Mouse (Mus musculus) T-helper 2 cell (primary cell): ENCODE measurements at regions not wholly inside any gene's neighbourhood (a gene's known extent, or its start where the extent isn't known, plus 50 kb on each side); places are given as distances from the start of the nearest gene placed in this dataset.

Experiments used
- in situ Hi-C: fragments of 300-600 bp; cut with MboI, MseI; formaldehyde crosslinking; loops from one replicate; pipeline ENCODE4 v1.15.1; 2025; ENCODE audit warnings: high pct_unique_total_duplicates

DNA sequence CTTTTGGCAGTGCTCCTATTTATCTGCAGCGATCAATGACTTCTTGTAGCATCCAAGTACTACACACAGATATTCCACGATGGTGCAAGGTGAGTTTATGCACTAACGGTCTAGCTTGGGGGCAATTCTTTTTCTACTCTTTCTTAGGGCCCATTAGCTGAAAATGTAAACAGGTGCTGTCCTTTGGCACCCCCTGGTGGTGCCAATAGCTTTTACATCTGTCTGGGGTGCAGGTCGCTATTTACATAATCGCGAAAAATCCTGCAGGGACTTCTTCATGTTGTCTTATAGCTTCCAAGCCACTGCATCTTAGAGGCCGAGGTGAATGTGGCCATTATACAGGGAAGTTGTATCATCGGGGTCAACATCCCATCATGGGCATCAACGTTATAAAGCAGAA, 175.9 kb downstream of the Rps12 start:
- in situ Hi-C loops, result no loop called here

DNA sequence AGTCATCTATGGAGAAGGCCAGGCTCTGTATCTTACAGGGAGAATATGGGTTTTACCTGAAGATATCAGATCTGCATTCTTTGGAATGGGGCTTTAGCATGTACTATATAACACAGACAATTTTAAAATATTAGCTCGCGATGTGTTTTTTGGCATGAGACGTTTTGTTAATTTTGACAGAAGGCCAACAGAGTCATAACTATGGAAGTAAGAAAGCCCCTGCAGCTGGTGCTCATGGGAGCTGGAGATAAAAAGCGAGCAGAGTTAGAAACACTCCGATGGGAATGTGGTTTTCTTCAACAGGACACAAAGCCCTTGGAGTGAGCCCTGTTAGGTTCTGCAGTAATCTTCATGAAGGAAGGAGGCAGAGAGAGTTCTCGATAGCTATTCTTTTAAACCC, 176.6 kb downstream of the Rps12 start:
- in situ Hi-C loops, result no loop called here

DNA sequence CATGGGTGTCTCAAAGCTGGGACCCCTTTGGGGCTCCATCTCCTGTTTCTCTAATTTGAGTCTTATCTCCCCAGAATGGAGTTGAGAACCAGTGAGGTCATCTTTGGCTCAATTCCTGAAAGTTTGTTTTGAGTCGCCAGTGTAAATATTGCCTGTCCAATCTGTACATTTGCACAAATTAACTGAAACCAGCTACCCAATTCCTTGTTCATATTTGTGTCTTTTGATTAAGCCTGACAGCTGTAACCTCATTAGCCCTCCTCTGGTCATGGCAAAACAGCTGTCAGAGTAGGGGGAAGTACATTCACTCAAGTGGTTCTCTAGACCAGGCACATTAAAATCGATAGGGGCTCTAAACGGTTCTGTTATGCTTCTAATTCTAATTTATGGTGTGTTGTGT, 177.0 kb downstream of the Rps12 start:
- in situ Hi-C loops, result no loop called here

DNA sequence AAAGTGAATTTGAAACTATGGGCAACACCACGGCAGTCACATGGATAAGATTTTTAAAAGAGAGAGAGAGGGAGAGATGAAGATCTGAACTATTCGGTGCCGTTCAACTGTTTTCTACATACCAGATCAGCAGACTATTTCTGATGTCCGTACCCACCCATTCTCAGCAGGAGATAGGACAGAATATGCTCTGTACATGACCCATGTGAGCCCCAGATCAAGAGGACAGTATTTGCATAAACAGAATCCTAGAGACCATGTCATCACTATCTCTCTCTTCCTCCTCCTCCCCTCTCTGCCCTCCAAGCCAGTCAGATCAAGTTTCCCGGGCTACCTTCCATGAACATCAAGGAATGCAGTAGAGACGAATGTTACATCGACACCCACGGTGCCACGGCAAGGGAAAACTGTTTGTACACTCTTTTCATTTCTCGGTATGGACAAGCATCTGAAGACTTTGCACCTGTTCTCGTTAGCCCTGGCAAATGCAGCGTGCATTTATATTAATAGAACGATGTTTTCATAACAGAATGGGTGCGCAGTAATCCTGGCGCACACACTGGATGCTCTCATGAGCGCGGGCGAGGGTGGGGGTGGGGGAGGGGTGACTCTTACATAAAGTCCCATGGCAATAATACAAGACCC, 177.7 kb downstream of the Rps12 start:
- in situ Hi-C loops, result no loop called here

DNA sequence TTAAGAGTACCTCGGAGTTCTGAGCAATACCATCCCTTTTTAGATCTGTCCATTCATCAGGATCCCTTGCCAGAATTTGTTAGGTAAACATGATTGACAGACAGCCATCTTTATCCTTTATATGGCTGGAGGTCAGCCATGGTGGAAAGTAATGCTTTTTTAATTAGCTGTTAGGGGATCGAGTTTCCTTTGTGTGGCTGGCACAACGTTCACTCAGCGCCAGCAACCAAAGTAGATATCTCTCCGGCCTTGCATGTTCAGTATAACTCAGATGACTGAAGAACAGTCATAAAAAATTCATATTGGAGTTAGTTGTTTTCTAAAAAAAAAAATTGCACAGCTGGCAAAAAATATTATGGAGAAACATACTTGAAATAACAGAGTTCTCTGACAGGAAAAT, 186.4 kb downstream of the Rps12 start:
- in situ Hi-C loops, result no loop called here

DNA sequence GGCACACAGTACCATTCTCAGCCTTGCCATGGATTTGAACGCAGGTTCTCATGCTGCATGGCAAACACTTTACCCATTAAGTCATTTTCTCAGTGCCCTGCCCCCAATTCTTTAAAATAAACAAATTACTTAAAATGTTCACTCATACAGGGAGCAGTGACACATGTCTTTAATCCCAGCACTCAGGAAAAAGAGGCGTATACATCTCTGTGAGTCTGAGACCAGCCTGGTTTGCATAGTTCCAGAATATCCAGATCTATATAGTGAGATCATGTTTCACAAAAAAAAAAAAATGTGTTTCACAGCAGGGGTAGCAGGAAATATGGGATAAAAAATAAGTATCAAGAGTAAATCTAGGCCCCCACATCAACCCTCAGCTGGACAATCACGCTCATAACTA, 191.5 kb downstream of the Rps12 start:
- in situ Hi-C loops, result no loop called here

DNA sequence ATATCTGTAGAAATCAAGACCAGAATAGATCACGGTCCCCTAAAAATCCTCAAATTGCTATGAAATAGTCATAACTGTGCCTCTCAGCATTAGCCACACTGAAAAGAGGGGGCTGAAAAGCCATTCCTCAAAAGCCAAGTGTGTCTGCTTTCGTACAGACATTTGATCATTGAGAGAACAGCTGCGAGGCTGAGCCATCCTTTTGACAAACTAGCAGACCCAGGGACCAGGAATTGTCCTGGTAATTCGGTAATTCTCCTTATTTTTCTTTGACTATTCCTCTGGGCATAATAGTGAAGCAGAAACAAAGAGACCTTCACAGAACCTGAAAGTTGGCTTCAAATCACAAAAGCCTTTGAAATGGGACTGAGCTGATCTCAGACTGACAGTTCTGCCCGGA, 206.8 kb downstream of the Rps12 start:
- in situ Hi-C loops, result no loop called here

DNA sequence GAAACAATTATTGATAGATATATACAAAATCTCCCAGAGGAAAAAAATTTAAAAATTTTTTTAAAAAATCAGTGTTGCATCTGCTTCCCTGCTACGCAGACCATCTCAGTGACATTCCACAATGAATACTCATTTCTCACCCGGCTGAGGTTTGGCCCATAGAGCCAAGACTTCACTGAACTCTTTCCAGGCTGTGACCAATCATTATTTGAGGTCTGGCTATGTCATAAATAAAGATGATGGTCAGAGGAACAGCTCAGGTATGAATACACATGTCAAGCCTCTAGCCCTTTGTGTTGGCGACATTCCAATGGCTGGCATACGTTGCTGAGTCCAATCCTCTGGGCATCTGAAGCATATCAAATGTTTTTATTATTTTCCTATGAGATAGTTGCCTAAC, 216.1 kb downstream of the Rps12 start:
- in situ Hi-C loops, result no loop called here

DNA sequence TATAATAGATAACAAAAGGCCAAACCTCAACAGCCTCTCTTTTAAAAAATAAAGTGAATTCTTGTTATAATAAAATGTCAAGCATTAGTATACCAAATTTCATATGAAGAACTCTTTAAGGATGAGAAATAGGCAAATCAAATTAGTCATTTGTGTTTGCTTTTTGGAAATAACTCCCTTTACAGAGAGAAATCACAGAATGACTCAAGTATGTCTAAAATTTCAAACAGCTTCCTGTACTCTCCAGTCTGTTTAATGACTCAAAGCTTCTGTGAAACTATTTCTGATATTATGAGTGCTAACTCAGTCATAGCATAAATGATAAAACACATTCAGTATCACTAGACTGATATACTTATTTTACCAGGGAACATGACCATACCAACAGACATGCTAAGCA, 217.7 kb downstream of the Rps12 start:
- in situ Hi-C loops, result no loop called here

DNA sequence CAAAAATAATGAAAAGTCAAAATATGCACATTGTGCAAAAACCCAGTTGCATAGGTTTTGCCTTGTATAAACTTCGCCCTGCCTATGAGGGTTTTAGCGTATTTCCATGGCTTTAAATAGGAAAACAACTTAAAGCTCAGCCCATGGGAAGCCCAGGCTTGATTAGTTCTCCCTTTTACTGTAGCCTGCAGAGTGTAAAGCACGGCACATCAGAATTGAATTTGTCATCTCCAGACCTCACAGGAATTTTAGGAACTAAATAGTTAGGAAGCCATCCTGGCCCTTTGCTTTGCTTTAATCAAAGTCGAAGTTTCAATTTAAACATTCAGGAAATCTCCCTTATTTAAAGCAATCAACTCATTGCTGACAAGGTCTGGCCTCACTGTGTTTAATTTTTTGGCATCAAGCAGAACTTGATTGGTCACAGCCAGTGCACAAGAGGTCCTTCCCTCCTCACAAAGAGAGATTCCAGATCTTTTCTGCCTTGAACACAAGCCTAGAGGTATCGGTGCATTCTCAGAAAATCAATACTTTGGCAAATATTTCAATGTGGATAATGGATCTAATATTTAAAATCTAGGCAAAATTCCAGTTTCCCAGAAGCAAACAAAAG, 211.8 kb upstream of the Eya4 start:
- in situ Hi-C loops, result no loop called here

DNA sequence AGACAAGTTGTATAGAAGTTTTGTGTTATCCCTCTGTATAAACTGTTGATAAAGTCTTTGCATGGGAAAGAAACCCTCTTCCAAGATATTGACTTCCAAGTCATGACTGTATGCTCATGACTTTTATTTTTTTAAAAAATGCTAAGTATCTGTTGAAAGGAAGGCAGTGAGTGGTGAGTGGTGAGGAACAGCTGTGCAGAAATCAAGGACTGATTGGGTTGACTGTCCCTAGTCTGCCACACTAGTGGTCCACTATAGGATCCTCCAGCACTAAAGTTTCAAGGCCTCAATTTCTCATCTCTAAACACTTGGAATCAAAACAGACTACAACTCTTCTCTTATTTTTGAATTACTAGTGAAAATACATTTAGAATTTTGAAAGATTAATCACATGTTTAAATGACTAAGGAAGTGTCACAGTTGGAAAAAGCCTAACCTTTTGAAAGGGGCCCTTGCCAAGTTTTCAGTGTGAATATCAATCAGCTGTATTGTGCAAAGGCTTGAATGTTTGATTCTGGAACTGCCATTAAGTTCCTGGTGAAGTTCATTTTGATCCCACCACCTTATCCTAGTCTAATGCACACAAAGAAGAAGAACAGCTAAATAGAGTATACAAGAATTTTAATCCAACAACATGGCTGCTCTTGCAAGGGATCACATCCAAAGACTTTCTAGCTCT, 209.5 kb upstream of the Eya4 start:
- in situ Hi-C loops, result no loop called here

DNA sequence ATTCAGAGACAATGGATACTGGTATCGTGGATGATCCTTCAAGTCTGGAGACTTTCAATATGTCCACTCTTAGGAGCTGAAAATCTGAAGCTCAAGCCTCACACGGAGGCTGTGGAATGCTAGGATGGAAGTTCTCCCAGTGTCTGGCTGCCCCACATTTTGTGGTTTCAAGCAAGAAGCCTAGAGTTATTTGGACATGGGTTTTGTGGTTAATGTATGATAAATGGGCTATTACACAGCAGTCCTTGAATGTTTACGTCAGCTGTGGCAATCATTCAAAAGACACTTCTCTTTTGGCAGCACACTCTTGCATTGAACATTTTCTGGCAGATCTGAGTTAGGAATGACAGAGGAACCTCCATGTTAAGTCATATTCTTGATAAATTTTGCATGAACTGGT, 207.2 kb upstream of the Eya4 start:
- in situ Hi-C loops, result no loop called here

DNA sequence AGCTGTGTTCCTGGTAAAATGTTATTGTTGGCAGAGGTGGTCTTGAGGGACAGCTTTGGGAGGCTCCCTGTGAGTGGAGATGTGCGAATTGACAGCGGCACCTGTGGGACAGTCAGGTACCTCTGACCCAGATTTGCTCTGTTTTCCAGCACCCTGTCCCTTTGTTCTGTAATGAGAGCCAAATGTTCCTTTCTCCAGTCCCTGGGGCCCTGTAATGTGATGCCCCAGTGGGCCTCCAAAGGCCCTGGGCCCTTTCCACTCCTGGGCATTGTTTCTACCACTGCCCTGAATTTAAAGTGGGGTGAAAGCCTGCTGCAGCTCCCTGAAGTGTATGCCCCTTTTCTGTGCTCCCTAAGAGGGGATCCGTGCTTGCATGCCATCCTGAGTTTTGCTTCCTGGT, 198.6 kb upstream of the Eya4 start:
- in situ Hi-C loops, result no loop called here

DNA sequence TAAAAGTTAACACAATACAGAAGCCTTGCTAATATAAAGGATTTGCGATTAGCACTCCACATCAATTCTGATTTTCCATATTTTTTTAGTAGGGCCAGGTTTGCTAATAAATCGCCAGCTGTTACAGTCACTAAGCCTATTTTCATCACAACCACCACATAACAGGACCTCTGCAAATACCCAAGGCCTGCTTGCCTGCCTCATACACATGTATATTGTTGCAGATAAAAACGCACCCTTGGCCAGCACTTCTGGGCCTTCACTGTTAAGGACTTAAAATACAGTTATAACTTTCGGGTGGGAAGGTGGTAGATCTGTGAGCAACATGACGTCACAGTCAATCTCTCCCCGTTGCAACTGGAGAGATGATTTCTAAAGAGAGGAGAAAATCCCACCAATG, 197.7 kb upstream of the Eya4 start:
- in situ Hi-C loops, result no loop called here

DNA sequence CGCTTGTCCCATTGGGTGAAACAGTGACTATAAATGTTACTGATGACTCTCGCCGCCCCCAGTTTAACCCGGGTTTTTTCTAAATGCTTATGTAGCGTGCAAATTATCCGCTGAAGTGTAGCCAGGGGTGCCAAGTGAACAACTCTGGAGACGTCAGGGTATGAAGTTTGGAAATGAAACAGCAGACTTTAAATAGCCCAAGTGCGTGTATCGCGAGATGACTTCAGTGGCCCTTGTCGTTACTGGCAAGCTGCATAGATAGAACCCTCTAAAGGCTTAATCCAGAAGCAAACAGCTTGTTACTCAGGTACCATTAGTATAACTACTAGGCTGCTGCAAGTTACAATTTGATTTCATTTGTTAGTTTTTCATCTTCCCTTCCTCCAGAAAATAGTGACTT, 192.1 kb upstream of the Eya4 start:
- in situ Hi-C loops, result no loop called here

DNA sequence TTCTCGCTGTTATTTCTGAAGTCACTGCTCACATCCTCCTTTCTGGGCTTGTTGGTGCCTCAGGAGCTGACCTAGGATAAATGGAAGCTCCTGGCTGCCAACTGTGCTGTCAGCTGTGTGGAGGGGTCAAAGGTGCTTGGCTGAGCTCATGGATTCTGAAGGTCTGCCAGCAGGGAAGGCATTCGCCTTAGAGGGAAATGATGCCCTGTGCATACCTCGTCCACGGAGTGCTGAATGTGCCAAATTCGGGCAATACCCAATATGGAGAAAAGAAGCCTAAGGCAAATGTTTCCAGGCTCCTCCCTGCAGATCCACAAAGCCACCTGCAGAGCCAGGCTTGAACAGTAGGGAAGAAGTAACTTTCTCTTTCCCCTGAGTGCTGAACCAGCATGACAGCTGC, 191.3 kb upstream of the Eya4 start:
- in situ Hi-C loops, result no loop called here

DNA sequence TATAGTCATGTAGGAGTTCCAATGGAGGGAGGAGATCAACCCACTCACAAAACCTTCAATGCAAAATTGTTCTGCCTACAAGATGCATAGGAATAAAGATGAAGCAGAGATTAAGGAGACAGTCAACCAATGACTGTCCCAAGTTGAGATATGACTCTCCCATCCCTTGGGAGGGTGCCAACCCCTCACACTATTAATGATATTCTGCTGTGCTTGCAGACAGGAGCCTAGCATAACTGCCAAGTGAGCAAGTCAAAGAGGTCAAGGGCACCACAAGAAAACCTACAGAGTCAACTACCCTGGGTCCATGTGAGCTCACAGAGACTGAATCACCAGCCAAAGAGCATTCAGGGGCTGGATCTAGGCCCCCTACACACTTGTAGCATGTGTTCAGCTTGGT, 184.1 kb upstream of the Eya4 start:
- in situ Hi-C loops, result no loop called here

DNA sequence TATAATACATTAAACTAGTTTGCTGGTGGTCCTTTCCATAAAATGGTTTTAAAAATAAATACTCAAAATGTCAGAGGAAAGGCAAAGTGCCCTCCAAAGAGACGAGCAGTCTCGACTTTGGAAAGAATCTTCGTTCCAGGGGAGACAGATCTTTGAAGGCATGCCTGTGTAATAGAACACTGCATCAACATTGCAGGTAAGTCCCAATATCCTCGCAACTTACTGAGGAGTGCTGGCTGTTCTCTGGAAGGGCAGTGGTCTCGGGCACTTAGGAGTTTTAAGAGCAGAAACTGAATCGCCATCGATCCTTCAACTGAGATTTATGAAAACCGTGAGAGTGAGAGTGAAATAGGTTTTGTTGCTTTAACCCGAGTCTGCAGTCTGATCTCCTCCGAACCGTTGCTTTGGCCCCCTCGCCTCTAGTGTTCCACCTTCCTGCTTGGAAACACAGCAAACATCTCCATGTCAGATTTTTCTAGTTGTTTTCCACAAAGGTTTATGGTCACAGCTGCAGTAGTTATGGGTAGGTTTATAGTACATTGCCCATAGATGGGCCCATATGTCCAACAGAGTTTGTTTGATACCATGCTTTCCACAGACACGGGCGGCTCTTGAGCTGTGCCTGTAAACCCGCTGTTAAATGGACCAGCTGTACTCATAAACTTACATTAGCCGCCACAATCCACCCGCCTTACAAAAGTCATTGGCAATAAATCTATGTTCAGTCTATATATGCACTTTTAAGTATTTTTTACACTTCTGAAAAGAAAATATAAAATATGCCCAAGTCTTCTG, 181.6 kb upstream of the Eya4 start:
- in situ Hi-C loops, result no loop called here

DNA sequence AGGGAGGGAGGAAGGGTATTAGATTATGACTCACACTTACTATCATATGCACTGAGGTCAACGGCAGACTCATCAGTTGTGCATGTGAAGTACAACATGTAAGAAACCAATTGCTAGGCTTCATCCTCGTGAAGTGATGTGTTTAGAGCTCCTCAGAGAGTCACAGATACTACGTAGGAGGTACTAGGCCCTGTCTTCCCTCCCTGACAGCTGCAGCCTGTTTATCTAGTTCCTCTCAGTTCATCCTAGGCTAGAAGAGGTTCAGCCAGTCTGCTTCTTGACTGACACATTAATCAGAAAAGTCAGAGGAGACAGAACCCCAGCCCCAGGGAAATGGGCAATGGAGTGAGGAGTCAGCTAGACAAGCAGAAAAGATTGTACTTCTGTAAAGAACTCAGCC, 180.1 kb upstream of the Eya4 start:
- in situ Hi-C loops, result no loop called here

DNA sequence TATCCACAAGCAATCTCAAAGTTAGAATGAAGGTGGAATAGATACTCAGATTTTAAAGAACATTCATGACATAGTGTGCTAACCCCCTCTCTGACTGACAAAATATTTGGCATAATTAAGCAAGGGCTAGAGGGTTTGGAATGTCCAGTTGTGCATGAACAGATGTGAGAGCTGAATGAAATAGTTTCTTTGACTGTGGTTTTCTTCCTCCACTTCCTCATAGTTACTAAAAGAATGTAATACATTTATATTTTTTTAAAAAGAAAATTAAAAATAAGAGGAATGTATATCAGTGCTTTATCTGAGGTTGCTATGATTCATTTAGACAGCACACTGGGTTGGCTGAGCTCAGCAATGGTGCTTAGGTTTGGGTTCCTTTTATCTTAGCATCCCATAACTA, 176.2 kb upstream of the Eya4 start:
- in situ Hi-C loops, result no loop called here

DNA sequence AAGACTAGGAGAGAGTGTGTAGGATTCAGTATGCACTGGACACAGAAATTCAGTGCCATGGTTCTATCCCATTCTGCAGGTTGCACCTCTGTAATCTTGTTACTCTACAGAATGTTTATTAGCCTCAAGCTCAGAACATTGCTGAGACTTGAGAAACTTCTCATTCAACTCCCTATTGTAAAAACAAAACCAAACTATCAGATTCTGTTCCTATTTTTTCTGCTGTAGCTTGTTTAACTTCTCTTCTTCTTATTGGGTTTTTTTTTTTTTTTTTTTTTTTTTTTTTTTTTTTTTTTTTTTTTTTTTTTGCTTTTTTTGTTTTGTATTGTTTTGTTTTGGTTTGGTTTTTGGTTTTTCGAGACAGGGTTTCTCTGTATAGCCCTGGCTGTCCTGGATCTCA, 172.1 kb upstream of the Eya4 start:
- in situ Hi-C loops, result no loop called here

DNA sequence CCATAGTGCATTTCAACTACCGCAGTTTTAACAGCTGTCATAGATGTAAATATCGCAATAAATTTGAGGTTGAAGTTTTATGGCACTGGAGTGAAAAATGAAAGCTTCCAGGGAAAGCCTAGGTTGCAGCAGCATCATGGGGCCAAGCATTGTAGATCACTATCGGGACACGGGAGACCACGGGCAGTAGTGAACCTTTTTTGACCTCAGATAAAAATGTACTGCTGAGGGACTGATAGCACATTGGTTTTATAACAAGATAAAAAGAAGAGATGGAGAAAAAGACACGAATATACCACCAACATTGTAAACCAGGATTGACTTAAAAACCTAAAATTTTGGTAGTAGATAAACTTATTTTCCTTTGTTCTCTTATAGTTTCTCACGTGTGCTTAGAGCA, 143.1 kb upstream of the Eya4 start:
- in situ Hi-C loops, result no loop called here

DNA sequence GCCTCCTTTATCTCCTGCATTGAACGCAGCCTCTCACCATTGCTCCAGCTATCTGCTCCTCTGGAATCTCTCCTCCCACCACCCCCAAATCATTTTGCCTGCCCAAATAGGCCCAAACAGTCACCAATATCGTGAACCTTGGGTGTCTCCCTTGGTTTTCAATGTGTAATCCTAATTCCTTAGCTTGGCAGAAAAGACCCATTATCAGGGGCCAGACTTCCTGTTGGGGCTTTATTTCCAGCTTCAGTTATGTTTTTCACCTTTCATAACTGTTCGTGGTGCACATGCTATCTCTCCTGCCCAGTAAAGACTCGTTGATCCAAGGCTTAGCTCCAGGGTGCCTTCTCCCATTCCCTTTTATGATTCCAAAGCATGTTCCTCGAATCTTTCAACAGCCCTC, 142.4 kb upstream of the Eya4 start:
- in situ Hi-C loops, result no loop called here
